Mouse (Mus musculus) fibroblast of lung, adult 2 months (primary cell): ENCODE measurements around the gene Fndc5.

Experiments
- DNase-seq: peaks from one replicate; pipeline ENCODE4 v3.0.0-alpha.2; 2011; ENCODE audit warnings: low read depth

Gene Fndc5

DNA sequence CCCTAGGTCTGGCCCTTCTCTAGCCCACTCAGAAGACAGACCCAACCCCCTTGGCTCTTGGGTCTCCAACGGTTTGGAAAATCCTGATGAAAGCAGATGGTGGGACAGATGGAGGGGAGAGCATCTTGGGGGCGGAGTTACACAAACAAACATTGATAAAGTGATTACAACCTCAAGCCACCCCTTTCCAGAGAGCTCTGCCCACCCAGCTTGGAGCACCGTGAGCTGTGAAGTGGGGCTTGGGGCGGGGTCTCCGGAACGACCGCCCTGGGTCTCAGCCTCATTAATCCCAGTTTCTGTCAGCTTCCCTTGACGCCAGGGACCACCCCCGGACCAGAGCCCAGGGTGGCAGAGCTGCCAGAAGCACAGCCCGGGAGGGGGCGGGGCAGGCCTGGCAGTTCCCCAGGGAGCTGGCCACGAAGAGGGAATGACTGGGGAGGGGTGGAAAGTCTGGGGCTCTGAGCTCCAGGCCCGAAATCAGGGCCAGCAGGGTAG is 12.1 kb upstream of the Fndc5 start:
- no peak for DNase-seq

GRCm38 (mm10) chr4:129125736-129126451 is 10.9 kb upstream of the Fndc5 start:
- DNase-seq = no peak

DNA sequence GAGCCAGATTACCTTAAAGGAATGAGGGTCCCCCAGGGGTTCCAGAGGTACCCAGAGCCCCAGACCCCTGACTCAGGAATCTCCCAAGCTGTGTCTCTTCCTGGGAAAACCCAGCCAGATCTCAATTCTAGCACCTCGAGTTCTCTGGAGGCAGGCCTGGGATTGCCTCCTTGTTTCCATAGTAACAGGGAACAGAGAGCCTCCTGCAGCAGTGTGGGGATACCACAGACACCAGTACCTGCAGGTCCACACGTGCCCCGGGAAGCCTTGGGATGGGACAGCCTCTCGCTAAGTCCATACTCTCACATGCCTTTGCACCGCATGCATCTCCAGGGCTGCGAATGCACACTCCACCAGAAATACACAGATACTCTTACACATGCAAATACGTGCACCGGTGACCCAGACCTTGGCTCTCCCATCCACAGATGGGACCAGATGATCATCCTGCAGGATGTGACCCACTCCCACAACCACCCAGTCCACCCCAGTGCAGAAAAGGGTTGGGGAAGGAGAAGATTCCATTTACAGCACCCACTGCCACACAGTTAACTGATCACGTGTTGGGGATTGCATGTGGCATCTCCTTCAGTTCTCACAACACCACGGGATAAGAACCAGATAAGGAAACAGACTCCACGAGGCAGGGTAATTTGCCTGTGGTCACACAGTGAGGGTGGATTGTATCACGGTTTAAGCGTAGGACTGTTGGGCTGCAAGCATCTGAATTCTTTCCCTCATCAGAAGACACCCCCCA is 8.0 kb upstream of the Fndc5 start:
- no peak for DNase-seq

DNA sequence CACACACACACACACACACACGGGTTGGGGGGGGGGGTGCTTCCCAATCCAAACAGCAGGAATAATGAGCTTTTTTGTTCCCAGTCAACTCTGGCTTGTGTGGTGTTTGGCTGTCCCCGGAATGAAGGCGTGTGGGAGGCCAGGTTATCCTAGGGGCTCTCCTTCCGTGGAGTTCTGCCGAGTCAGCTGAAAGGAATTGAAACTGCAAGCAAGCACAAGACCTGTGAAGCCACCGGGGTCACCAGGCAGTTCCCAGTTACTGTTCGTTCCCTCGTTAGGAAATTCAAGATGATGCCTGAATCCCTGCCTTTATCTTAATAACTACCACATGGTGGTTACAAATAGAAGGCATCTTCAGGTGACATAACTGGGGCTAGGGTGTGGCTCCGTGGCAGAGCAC is 7.4 kb upstream of the Fndc5 start:
- DNase-seq = no peak

DNA sequence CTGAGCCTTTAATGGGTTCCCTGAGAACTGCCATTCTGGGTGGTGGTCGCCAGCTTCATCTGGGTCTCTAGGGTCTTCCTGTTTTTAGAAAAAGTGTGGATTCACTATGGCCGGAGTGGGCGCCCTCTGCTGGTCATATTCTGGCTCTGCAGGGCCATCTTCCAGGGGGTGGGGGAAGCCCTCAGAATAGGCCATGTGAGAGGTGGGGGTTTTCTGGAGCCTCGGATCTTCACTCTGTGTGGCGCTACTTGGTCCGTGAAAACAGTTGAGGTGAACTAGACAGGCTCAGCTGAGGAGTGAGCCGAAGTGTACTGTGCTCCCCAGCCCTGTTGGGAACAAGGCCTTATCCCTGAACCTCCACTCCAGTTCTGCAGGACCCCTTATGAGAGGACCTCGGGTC is 6.7 kb upstream of the Fndc5 start:
- DNase-seq = no peak

GRCm38 (mm10) chr4:129130755-129131303 is 6.0 kb upstream of the Fndc5 start:
- DNase-seq = no peak

DNA sequence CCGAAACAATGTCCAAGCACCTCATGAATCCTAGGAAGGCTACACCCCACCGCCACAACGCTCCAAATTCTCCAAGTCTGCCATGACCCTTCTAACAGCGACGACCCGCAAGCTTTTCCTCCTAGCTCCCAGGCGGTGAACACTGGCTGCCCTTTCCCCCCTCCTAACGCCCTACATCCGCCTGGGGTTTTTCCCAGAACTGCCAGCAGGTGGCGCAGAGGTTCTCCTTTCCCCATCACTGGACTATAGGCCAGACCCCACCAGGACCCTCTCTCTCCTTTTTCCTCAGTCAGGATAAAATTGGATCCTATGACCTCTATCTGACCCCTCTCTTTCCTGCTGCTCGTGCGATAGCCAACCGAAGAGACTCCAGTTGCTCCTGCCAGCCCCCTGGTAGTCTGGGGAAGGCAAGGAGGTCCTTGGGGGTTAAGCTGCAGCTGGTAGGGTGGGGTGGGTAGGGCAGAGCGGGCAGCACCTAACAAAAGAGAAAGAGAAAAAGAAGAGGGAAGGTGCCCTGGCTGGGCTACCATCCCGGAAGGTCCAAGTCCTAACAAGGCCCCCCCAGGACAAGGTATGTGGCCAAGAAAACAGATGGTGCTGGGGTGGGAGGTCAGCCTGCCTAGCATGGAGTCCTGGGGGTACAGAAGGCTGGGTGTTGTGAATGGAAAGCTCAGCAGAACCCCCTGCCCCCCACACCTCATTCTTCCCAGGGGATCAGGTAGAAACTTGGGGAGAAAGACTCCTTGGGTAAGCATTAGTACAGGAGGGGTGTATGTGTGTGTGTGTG is 1.8 kb upstream of the Fndc5 start:
- DNase-seq = no peak

DNA sequence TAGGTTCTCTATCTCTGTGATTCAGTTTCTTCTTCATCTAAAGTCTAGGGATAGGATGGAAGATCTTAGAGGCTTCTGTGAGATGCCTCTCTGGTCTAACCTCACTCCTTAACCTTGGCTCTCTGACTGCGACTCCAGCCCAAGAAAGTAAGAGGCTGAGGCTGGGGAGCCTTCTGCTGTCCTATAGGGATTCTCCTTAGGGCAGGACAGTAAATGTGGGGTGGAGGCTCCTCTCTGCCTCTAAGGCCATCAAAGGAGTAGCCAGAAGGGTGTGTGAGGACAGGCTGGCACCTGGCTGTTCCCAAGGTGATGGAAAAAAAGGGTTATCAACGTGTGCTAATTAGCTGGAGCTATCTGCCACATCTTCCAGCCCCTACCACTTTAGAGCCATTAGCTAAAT is 1.2 kb upstream of the Fndc5 start:
- no peak for DNase-seq

GRCm38 (mm10) chr4:129136189-129136578 is 615 bp upstream of the Fndc5 start:
- DNase-seq = no peak

- no peak for DNase-seq
These were observed 858 bp downstream of the Fndc5 start for GRCm38 (mm10) chr4:129137392-129138321.

- no peak for DNase-seq
These were observed 2.8 kb downstream of the Fndc5 start for GRCm38 (mm10) chr4:129139642-129140041.

DNA sequence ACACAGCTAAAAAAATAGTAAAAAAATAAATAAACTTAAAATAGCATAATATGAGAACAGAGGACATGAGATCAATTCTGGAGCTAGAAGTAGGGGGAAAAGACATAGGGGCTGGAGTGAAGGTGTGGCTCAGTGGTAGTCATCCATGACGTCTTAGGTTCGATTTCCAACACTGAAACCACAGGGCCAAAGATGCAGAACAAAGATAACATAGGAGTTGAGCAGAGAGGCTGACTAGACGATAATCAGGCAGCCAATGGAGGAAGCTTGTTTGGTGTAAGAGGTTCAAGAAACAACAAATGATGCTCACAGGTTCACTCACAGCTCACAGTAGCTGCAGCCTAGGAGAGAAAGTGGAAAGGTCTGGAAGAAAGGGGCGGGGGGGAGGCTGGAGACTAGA is 4.0 kb downstream of the Fndc5 start:
- DNase-seq = no peak

GRCm38 (mm10) chr4:129141560-129142438 is 5.0 kb downstream of the Fndc5 start:
- DNase-seq = no peak

- no peak for DNase-seq
These were observed 5.7 kb downstream of the Fndc5 start for GRCm38 (mm10) chr4:129142439-129143045.

DNA sequence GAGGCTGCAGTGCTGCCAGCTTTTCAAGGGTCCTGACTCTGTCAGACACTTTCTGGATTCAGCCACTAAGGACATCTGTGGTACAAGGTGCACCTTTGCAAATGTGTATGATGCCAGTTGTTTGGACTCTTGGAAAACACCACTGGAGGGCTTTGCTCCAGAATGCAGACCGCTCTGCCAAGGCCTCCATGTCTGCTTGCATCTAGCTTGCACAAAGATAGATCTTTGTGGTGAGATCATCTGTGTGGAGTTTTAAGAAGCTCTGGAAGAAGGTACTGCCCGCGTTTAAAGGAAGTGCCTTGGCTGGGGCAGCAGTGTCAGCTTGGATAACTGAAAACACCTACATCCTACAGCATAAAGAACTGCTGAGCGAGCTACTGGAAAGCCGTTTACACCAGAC is 6.7 kb downstream of the Fndc5 start:
- no peak for DNase-seq

GRCm38 (mm10) chr4:129144401-129145367 is 7.9 kb downstream of the Fndc5 start:
- DNase-seq = no peak

DNA sequence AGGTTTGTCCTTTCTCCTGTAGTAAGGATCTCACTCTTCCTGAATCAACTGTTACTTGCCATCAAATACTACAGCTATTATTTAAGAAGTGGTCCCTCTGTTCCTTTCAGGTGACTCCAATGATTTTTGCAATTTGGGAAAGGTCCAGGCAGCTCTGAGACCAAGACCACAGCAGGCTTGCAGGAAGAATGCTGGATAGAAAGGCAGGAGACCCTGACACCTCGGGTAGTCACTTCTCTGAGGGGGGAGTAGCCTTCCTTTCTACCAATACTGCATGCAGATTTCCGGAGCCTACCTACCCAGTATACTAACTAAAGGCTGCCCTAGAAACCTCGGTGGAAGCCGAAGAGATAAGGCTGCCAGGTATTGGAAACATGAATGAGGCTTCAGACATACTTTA is 8.6 kb downstream of the Fndc5 start:
- DNase-seq = no peak

DNA sequence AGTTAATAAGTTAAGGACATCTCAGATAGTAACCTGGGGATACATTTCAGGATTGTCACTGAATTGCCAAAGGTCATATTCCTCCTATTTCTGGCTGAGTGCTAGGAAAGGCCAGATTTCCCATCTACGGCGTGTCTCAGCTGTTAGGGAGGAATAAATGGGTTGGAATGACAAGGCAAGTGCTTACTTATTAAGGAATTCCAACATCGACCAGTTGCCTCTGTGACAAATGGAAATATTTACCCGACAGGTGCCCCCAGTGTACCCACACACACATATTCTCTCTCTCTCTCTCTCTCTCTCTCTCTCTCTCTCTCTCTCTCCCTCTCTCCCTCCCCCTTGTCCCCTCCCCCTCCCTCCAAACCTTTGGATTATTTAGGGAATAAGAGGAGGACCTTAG is 9.1 kb downstream of the Fndc5 start:
- DNase-seq = no peak

DNA sequence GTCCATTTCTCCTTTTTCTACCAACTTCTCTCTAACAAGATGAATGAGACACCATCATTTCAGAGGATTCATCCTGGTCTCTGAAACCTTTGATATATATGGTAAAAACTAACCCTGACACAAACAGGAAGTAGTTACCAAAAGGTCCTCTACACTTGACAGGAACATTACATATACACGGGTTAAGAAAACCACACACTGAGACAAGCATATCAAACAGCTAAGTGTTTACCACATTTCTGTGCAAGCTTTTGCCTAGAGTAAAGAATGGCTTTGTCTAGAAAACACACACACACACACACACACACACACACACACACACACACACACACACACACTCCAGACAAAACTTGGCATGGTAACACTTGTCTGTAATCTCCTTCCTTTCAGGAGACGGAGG is 9.6 kb downstream of the Fndc5 start:
- DNase-seq = no peak
